Mouse (Mus musculus): ENCODE measurements at regions not wholly inside any gene's neighbourhood (a gene's known extent, or its start where the extent isn't known, plus 50 kb on each side); places are given as distances from the start of the nearest gene placed in this dataset.

- TF ChIP-seq CTCF (IDR thresholded peaks at IDR 0.05; ENCODE audit: low read depth) (no peak), EP300 (optimal IDR thresholded peaks at IDR 0.05) (no peak)
These were observed 226.3 kb downstream of the Zfp36l1 start for GRCm38 (mm10) chr12:79886494-79886893.

Data from stomach, postnatal 0 days (tissue).